8 mouse cellular contexts compared by ENCODE assay signal in genomic region chr9:122248168-122248567, GRCm38 (mm10). TPM values are rescaled to one million over a fixed set of nuclear protein-coding genes. Genes with fewer than 3 reads are reported as not detected.
A peak's percentile ranks its signal among the peaks of the same experiment; 100 is the strongest.
DNase-seq lines count a peak whose midpoint lies in the region; ATAC-seq lines count a peak whose summit lies in the region.

No protein-coding gene starts in this region.

- H3K36me3 ChIP-seq in forebrain, embryonic 11.5 days (ENCODE audit: control insufficient read depth, insufficient read depth, low read length), result no peaks in the 10 kb centered on the region

- H3K4me1 ChIP-seq in forebrain, embryonic 11.5 days (replicated peaks; ENCODE audit: control insufficient read depth, insufficient read depth, low read length), result no peaks in the 10 kb centered on the region

- 0 out of 2 replicates have a peak, but pooled peaks have one; percentile 56 for ATAC-seq in forebrain, embryonic 11.5 days (replicated peaks; ENCODE audit: low FRiP score)

- H3K27me3 ChIP-seq in forebrain, embryonic 11.5 days (ENCODE audit: control insufficient read depth, insufficient read depth, low read length), result no peaks in the 10 kb centered on the region

- no peak overlapping the region for H3K9ac ChIP-seq in forebrain, embryonic 11.5 days (ENCODE audit: low read length)

- DNase-seq in adrenal gland, adult (ENCODE audit: inconsistent age in 2 of 2, low spot score in 1 of 2), result peak; percentile 50 to 74
- DNase-seq in adrenal gland, adult 8-10 months, result no peak
- peak; percentile 41 for DNase-seq in thymus, postnatal 0 days (ENCODE audit: low spot score)
- DNase-seq in thymus, postnatal 10 days (ENCODE audit: low spot score in 2 of 2), result no peak
- peak; percentile 59 for DNase-seq in forebrain, embryonic 11.5 days (ENCODE audit: low spot score)
- DNase-seq in kidney, adult 8-10 months, result peak; percentile 18 to 53
- peak; percentile 39 for DNase-seq in lung, postnatal 25 days (ENCODE audit: low spot score)
- peak; percentile 42 for DNase-seq in retina, postnatal 7 days (ENCODE audit: low read depth, low spot score)

- H3K27ac ChIP-seq in forebrain, embryonic 11.5 days (ENCODE audit: low read depth, low read length), result no peak overlapping the region

- no peak overlapping the region for H3K4me3 ChIP-seq in forebrain, embryonic 11.5 days (ENCODE audit: low read depth, low read length)

- no peaks in the 10 kb centered on the region for H3K9me3 ChIP-seq in forebrain, embryonic 11.5 days (ENCODE audit: control insufficient read depth, low read length)

- 40% methylated on average over 8 of the region's 8 CpGs for WGBS in forebrain, embryonic 11.5 days

- no peak overlapping the region for H3K4me2 ChIP-seq in forebrain, embryonic 11.5 days (ENCODE audit: low read depth, low read length, severe bottlenecking)

RNA-seq across cellular contexts. Expression of gene Ano10, which starts 46.1 kb away (rescaled TPM):
- 10 to 100 TPM; 75.1 to 96.2 (median 85.1) TPM for total RNA-seq in adrenal gland, adult 8-10 months (2022)
- polyA plus RNA-seq in thymus, postnatal 0 days (2015; fragmentation: Nextera tagmentation; extraction: Ambion mirVana), result 16.9 and 18.5 TPM in 2 replicates
- polyA plus RNA-seq in forebrain, embryonic 11.5 days (2014; fragmentation: Nextera tagmentation; extraction: Ambion mirVana), result 34.0 and 44.6 TPM in 2 replicates

Comparison
In these comparisons a context has a peak if more than half of its experiments do, and no peak if none do; other contexts are left out.
1. DNase-seq: peak in adrenal gland, adult (2 of 2), thymus, postnatal 0 days (single experiment), forebrain, embryonic 11.5 days (single experiment), kidney, adult 8-10 months (2 of 2), lung, postnatal 25 days (single experiment) and retina, postnatal 7 days (single experiment); none in adrenal gland, adult 8-10 months (single experiment) and thymus, postnatal 10 days (0 of 2).